Mouse (Mus musculus): ENCODE data around the gene Csrnp3. TPM values are rescaled to one million over a fixed set of nuclear protein-coding genes. Genes with fewer than 3 reads are reported as not detected.

Csrnp3 gene
- polyA plus RNA-seq, 1 experiment from 2014 or later, result 3.1 TPM

GRCm38 (mm10) chr2:65987069-65987468, 141.5 kb downstream of the Csrnp3 start:
- Histone ChIP-seq H3K4me2 (replicated peaks; ENCODE audit: low read depth, low read length) (no peak overlapping the region), H3K4me3 (ENCODE audit: low read length) (no peak overlapping the region), H3K9ac (ENCODE audit: low read depth, low read length) (no peak overlapping the region), H3K27ac (ENCODE audit: low read depth, low read length) (no peak overlapping the region), H3K4me1 (ENCODE audit: control insufficient read depth, insufficient read depth, low read length) (peaks cover 4% of the 10 kb centered on the region; the same call in 1 of the 2 replicates), H3K9me3 (ENCODE audit: control insufficient read depth, low read length) (no peaks in the 10 kb centered on the region), H3K27me3 (ENCODE audit: control insufficient read depth, insufficient read depth, low read length) (no peaks in the 10 kb centered on the region), H3K36me3 (ENCODE audit: control insufficient read depth, insufficient read depth, low read length) (no peaks in the 10 kb centered on the region)
- 51% methylated on average over 6 of the region's 6 CpGs for WGBS
- ATAC-seq (ENCODE audit: low FRiP score, low TSS enrichment), result no peak

GRCm38 (mm10) chr2:65987588-65987987, 142.0 kb downstream of the Csrnp3 start:
- H3K4me2 ChIP-seq (replicated peaks; ENCODE audit: low read depth, low read length), result no peak overlapping the region
- no peaks in the 10 kb centered on the region for H3K27me3 ChIP-seq (ENCODE audit: control insufficient read depth, insufficient read depth, low read length)
- no peaks in the 10 kb centered on the region for H3K9me3 ChIP-seq (ENCODE audit: control insufficient read depth, low read length)
- peaks cover 6% of the 10 kb centered on the region for H3K4me1 ChIP-seq (ENCODE audit: control insufficient read depth, insufficient read depth, low read length)
- H3K36me3 ChIP-seq (ENCODE audit: control insufficient read depth, insufficient read depth, low read length), result no peaks in the 10 kb centered on the region
- WGBS, result 63% methylated on average over 3 of the region's 3 CpGs
- no peak overlapping the region for H3K9ac ChIP-seq (ENCODE audit: low read depth, low read length)
- no peak for ATAC-seq (ENCODE audit: low FRiP score, low TSS enrichment)
- H3K27ac ChIP-seq (ENCODE audit: low read depth, low read length), result no peak overlapping the region
- H3K4me3 ChIP-seq (ENCODE audit: low read length), result no peak overlapping the region

DNA sequence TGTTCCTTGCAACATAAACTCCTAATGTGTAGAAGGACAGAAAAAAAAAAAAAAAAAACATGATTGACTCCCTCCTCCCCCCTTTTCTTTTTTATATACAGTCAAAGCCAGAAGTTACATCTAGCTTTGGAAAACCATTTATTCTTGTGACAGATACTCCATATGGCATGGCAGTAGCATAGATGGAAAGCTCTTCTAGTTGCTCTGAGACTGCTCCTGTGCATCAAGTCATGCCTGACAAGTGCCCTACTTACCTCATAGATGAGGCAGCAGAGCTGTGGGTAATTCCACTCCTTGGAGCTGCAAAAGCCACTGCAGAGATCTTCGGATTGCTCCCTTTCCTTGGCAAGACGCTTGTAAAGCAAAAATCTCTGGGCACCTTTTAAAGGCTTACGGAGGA, 143.2 kb downstream of the Csrnp3 start:
- Histone ChIP-seq H3K4me1 (ENCODE audit: control insufficient read depth, insufficient read depth, low read length) (peaks cover 10% of the 10 kb centered on the region), H3K9me3 (ENCODE audit: control insufficient read depth, low read length) (no peaks in the 10 kb centered on the region), H3K9ac (ENCODE audit: low read depth, low read length) (no peak overlapping the region), H3K36me3 (ENCODE audit: control insufficient read depth, insufficient read depth, low read length) (no peaks in the 10 kb centered on the region), H3K27me3 (ENCODE audit: control insufficient read depth, insufficient read depth, low read length) (no peaks in the 10 kb centered on the region), H3K27ac (ENCODE audit: low read depth, low read length) (no peak overlapping the region), H3K4me2 (replicated peaks; ENCODE audit: low read depth, low read length) (no peak overlapping the region), H3K4me3 (ENCODE audit: low read length) (no peak overlapping the region)
- WGBS, result 87% methylated on average over 3 of the region's 3 CpGs
- ATAC-seq (ENCODE audit: low FRiP score, low TSS enrichment), result no peak

DNA sequence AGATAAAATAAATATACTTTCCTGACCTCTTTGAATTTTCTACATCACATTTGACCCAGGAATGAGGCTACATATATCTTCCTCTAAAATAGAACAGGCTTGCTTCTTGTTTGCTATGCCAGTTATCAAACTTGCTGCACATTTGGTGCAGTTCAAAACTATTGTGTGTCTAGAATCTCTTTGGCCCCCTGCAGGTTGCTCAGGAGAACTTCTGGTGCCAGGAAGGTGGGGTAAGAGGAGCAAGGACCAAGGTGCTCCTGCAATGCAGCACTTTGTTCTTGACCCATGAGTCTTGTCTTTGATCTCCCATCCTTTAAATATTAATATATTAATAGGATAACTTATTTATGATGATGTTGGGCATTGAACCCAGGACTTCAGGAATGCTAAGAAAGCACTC, 144.5 kb downstream of the Csrnp3 start:
- no peak for ATAC-seq (ENCODE audit: low FRiP score, low TSS enrichment)
- Histone ChIP-seq H3K4me3 (ENCODE audit: low read length) (no peak overlapping the region), H3K4me1 (ENCODE audit: control insufficient read depth, insufficient read depth, low read length) (peaks cover 10% of the 10 kb centered on the region), H3K27me3 (ENCODE audit: control insufficient read depth, insufficient read depth, low read length) (no peaks in the 10 kb centered on the region), H3K27ac (ENCODE audit: low read depth, low read length) (no peak overlapping the region), H3K4me2 (replicated peaks; ENCODE audit: low read depth, low read length) (no peak overlapping the region), H3K36me3 (ENCODE audit: control insufficient read depth, insufficient read depth, low read length) (no peaks in the 10 kb centered on the region), H3K9ac (ENCODE audit: low read depth, low read length) (no peak overlapping the region), H3K9me3 (ENCODE audit: control insufficient read depth, low read length) (no peaks in the 10 kb centered on the region)

DNA sequence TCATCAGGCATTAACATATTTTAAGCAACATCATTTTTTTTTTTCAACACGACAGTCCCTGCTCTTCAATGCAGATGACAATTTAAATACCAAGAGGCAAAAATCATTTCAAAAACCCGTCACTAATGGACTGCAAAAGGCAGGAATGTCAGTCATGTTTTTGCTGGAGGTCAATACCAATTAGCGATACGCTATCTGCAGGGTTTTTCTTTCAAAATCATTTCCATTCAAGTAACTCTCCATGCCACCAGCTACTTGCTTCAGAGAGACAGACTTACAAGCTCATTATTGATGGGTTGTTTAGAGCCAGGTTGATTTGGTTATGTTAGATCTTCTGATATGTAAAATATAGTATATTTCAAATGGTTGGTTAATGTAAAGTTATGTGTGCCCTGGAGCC, 145.2 kb downstream of the Csrnp3 start:
- no peaks in the 10 kb centered on the region for H3K36me3 ChIP-seq (ENCODE audit: control insufficient read depth, insufficient read depth, low read length)
- no peak for ATAC-seq (ENCODE audit: low FRiP score, low TSS enrichment)
- H3K9me3 ChIP-seq (ENCODE audit: control insufficient read depth, low read length), result no peaks in the 10 kb centered on the region
- H3K9ac ChIP-seq (ENCODE audit: low read depth, low read length), result no peak overlapping the region
- H3K27ac ChIP-seq (ENCODE audit: low read depth, low read length), result no peak overlapping the region
- H3K4me2 ChIP-seq (replicated peaks; ENCODE audit: low read depth, low read length), result no peak overlapping the region
- H3K27me3 ChIP-seq (ENCODE audit: control insufficient read depth, insufficient read depth, low read length), result no peaks in the 10 kb centered on the region
- no peak overlapping the region for H3K4me3 ChIP-seq (ENCODE audit: low read length)
- 76% methylated on average over 4 of the region's 4 CpGs for WGBS
- H3K4me1 ChIP-seq (ENCODE audit: control insufficient read depth, insufficient read depth, low read length), result peaks cover 10% of the 10 kb centered on the region

DNA sequence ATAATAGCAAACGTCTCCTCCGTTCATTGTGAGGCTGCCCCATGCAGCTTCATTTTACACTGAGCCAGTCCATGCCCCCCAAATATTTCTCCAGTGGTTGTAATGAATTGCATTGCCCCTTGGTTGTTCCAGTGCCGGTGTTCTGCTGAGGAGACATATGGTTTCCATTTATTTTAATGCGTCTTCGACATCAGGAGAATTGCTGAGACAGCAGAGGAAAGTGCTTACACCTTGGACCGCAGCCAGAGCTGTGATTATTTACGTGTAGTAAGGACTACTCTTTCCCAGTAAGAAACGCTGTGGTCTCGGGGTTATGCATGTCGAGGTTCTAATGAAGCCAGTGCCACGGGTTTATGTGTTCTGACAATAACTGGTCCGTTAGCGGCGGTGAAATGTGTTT, 147.8 kb downstream of the Csrnp3 start:
- 41% methylated on average over 14 of the region's 14 CpGs for WGBS

DNA sequence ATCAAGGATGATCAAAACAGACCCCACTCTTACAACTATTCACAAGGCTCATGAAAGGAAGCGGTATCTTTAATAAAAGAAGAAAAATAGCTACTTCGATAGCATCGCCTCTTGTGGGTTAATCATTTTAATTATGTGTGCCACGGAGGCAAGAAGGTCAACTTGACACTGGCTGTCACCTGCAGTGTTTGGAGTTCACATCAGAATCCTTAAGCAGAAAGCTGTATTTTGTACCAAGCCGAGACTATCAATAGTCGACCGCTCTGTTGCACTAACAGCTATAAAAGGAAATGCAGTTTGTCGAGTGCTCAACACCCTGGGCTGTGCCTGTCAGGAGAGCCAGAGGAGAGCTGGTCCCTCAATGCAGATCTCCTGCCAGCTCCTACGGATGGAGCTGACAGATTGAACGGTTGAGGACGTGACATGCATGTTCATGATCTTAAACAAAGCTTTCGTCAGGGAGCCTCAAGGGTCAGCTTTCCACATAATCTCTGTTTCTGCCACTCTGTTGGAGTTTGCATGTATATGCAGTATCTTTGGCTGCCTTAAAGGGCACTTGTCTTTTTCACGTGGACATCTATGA, 149.4 kb downstream of the Csrnp3 start:
- H3K9me3 ChIP-seq (ENCODE audit: control insufficient read depth, low read length), result no peaks in the 10 kb centered on the region
- no peak overlapping the region for H3K9ac ChIP-seq (ENCODE audit: low read depth, low read length)
- H3K4me1 ChIP-seq (ENCODE audit: control insufficient read depth, insufficient read depth, low read length), result peaks cover 6% of the 10 kb centered on the region; the same call in 1 of the 2 replicates
- no peak for ATAC-seq (ENCODE audit: low FRiP score, low TSS enrichment)
- H3K4me3 ChIP-seq (ENCODE audit: low read length), result no peak overlapping the region
- no peaks in the 10 kb centered on the region for H3K36me3 ChIP-seq (ENCODE audit: control insufficient read depth, insufficient read depth, low read length)
- H3K27ac ChIP-seq (ENCODE audit: low read depth, low read length), result no peak overlapping the region
- H3K4me2 ChIP-seq (replicated peaks; ENCODE audit: low read depth, low read length), result no peak overlapping the region
- WGBS, result 41% methylated on average over 13 of the region's 13 CpGs
- no peaks in the 10 kb centered on the region for H3K27me3 ChIP-seq (ENCODE audit: control insufficient read depth, insufficient read depth, low read length)

More for the DNA sequence above, 147.8 kb downstream of the Csrnp3 start:
- H3K4me3 ChIP-seq (ENCODE audit: low read length), result no peak overlapping the region
- H3K27ac ChIP-seq (ENCODE audit: low read depth, low read length), result no peak overlapping the region
- H3K9me3 ChIP-seq (ENCODE audit: control insufficient read depth, low read length), result no peaks in the 10 kb centered on the region
- no peaks in the 10 kb centered on the region for H3K27me3 ChIP-seq (ENCODE audit: control insufficient read depth, insufficient read depth, low read length)
- no peak overlapping the region; the same call in 1 of the 2 replicates for H3K4me2 ChIP-seq (replicated peaks; ENCODE audit: low read depth, low read length)
- H3K36me3 ChIP-seq (ENCODE audit: control insufficient read depth, insufficient read depth, low read length), result no peaks in the 10 kb centered on the region
- peaks cover 9% of the 10 kb centered on the region for H3K4me1 ChIP-seq (ENCODE audit: control insufficient read depth, insufficient read depth, low read length)
- H3K9ac ChIP-seq (ENCODE audit: low read depth, low read length), result no peak overlapping the region
- peak; percentile 86 for ATAC-seq (ENCODE audit: low FRiP score, low TSS enrichment)

- Histone ChIP-seq H3K27me3 (ENCODE audit: control insufficient read depth, insufficient read depth, low read length) (no peaks in the 10 kb centered on the region), H3K27ac (ENCODE audit: low read depth, low read length) (no peak overlapping the region), H3K4me1 (ENCODE audit: control insufficient read depth, insufficient read depth, low read length) (no peaks in the 10 kb centered on the region), H3K9ac (ENCODE audit: low read depth, low read length) (no peak overlapping the region), H3K4me2 (replicated peaks; ENCODE audit: low read depth, low read length) (no peak overlapping the region), H3K9me3 (ENCODE audit: control insufficient read depth, low read length) (no peaks in the 10 kb centered on the region), H3K36me3 (ENCODE audit: control insufficient read depth, insufficient read depth, low read length) (no peaks in the 10 kb centered on the region), H3K4me3 (ENCODE audit: low read length) (no peak overlapping the region)
- WGBS, result 96% methylated on average over 2 of the region's 2 CpGs
- no peak for ATAC-seq (ENCODE audit: low FRiP score, low TSS enrichment)
These were observed 153.2 kb downstream of the Csrnp3 start for GRCm38 (mm10) chr2:65998747-65999146.

GRCm38 (mm10) chr2:66008995-66009654, 163.6 kb downstream of the Csrnp3 start:
- no peaks in the 10 kb centered on the region for H3K36me3 ChIP-seq (ENCODE audit: control insufficient read depth, insufficient read depth, low read length)
- no peak overlapping the region for H3K4me3 ChIP-seq (ENCODE audit: low read length)
- no peaks in the 10 kb centered on the region for H3K27me3 ChIP-seq (ENCODE audit: control insufficient read depth, insufficient read depth, low read length)
- no peak for ATAC-seq (ENCODE audit: low FRiP score, low TSS enrichment)
- 88% methylated on average over 19 of the region's 19 CpGs for WGBS
- no peaks in the 10 kb centered on the region for H3K4me1 ChIP-seq (ENCODE audit: control insufficient read depth, insufficient read depth, low read length)
- no peak overlapping the region for H3K9ac ChIP-seq (ENCODE audit: low read depth, low read length)
- H3K9me3 ChIP-seq (ENCODE audit: control insufficient read depth, low read length), result no peaks in the 10 kb centered on the region
- H3K4me2 ChIP-seq (replicated peaks; ENCODE audit: low read depth, low read length), result no peak overlapping the region
- H3K27ac ChIP-seq (ENCODE audit: low read depth, low read length), result no peak overlapping the region

Data from kidney, embryonic 14.5 days (tissue).